Mouse (Mus musculus): Measurements from ENCODE around the gene Vamp2. TPM values are rescaled to one million over a fixed set of nuclear protein-coding genes. Genes with fewer than 3 reads are reported as not detected.

Gene Vamp2
- polyA plus RNA-seq (2015; fragmentation: Nextera tagmentation; extraction: Ambion mirVana): 268 and 282 TPM in 2 replicates

DNA sequence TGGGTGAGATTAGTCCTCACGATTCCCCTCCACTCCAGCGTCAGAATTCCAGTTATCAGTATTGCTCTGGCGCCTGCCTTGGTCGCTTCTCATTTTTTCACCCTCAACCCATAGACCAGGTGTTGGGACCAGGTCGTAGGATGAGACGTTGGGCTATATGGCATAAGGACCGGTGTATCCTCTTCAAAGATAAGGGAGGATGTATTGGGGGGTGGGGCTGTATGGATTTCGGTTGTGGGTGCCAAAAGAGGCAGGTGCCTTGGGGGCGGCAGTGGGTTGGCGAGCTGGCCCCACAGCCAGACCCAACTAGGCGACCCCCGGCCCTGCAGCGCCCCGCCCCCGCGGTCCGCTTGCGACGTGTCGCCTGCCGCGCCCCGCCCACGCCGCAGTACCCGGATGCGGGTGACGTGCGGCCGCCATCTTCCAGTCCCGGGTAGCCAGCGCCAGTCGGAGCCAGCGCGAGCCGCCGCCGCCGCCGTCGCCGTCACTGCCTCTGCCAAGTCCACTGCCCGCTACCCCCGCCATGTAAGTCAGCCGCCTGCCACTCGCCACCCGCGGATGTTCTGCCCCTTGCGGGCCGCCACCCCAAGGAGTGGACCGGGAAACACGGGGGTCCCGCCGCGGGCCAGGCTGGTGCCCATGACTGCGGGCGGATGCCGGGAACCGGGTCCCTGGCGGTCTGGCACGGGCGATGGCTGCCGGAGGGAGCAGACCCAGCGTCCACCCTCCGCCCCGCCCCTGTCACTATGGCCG lies at the start of gene Vamp2:
Vamp2 (plus strand) TSS at position 388 of the 753 bp plus-strand sequence.
- Histone ChIP-seq H3K27ac (replicated peaks) (peak within 1 kb of the TSS; percentile 97), H3K4me3 (peak within 1 kb of the TSS; percentile 98), H3K9ac (peak within 1 kb of the TSS; percentile 100), H3K9me3 (no peaks in the 10 kb centered on the region), H3K27me3 (no peaks in the 10 kb centered on the region), H3K4me1 (replicated peaks) (peaks cover 44% of the 10 kb centered on the region), H3K4me2 (peak within 1 kb of the TSS; percentile 98), H3K36me3 (peaks cover 31% of the 10 kb centered on the region)
- 2% methylated on average over 67 of the region's 67 CpGs for WGBS
- peak; percentile 81 for ATAC-seq (ENCODE audit: low read depth)

DNA sequence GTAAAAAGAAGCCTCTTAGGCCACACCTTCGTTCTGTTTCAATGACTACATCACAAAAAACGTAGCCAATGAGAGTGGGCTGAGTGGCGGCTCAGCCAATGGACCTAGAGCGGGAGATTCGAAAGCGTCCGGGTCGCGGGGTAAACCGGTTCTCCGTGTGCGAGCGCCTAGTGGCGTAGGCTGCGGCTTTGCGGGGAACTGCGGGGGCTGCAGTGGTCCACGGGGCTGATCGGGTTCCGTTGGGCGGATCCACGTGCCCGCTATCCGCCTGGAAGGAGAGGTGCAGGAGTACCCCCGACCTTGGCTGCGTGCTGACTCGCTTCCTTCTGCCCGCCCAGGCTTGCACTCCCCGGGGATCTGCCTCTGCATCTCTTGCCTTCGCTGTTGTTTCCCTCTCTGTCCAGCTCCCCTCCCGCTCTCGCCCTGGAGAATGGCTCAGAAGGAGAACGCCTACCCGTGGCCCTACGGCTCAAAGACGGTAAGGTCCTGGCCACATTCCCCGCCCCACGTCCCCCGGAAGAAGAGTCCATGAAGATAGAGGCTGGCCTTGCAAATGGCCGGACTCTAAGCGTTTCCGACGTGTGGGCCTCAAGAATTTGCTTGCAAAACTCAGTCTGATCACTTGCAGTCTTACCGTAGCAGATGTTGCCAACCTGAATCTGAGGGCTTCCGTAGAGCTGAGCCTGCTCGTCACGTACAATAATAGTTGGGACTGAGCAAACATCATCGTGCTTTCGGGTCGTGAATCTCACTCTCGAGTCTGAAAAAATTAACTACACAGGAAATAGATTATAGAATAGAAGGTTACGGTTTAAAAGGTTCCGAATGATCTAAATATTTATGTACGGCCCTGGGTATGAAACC lies 42.5 kb upstream of the Vamp2 start, which contains the start of gene Aurkb:
Aurkb (plus strand) TSS at position 117 of the 864 bp plus-strand sequence.
- H3K4me1 ChIP-seq (replicated peaks): peaks cover 18% of the 10 kb centered on the region
- 1% methylated on average over 54 of the region's 54 CpGs for WGBS
- no peaks in the 10 kb centered on the region; the same call in 1 of the 2 replicates for H3K36me3 ChIP-seq
- peak; percentile 55 for ATAC-seq (ENCODE audit: low read depth)
- H3K9me3 ChIP-seq: no peaks in the 10 kb centered on the region
- H3K27me3 ChIP-seq: no peaks in the 10 kb centered on the region
- peak within 1 kb of the TSS; percentile 90 for H3K4me2 ChIP-seq
- peak within 1 kb of the TSS; percentile 39; the same call in 1 of the 2 replicates for H3K27ac ChIP-seq (replicated peaks)
- H3K4me3 ChIP-seq: peak within 1 kb of the TSS; percentile 63
- peak within 1 kb of the TSS; percentile 67 for H3K9ac ChIP-seq

DNA sequence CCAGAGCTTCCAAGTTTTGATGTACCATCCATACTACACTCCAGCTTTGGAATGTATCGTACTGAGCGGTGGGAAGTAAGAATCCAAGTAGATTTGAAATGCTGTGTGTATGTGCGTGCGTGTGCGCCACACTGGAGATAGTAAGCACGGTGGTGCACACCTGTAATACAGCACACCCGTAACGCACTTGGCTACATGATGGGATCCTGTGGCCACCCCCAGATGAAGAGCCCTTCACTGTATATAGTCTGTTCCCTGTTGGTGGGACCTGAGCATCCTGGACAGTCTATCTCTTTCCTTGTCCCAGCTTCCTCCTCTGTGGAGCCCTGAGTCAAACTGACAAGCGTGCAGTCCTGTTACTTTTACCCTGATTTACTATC lies 41.9 kb upstream of the Vamp2 start:
- Histone ChIP-seq H3K4me2 (peak overlapping the region; percentile 90), H3K27me3 (no peaks in the 10 kb centered on the region), H3K36me3 (no peaks in the 10 kb centered on the region; the same call in 1 of the 2 replicates), H3K27ac (replicated peaks) (no peak overlapping the region), H3K9ac (peak overlapping the region; percentile 67), H3K4me1 (replicated peaks) (peaks cover 18% of the 10 kb centered on the region), H3K9me3 (no peaks in the 10 kb centered on the region), H3K4me3 (peak overlapping the region; percentile 63)
- ATAC-seq (ENCODE audit: low read depth): no peak
- 17% methylated on average over 9 of the region's 9 CpGs for WGBS

DNA sequence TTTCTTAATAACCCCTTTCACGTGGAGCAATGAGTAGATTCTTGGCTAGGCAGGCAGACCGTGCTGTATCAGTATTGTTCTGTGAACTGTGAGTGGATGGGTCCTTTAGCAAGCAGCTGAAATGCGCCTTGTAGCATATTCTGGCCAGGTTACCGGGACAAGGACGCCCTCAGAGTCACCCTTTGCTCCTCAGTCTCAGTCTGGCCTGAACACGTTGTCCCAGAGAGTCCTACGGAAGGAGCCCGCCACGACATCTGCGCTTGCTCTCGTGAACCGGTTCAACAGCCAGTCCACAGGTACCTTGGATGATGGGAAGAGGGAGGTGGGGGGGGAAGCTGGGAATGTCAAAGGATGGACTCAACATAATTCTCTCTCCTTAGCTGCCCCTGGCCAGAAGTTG lies 40.7 kb upstream of the Vamp2 start:
- Histone ChIP-seq H3K27ac (replicated peaks) (no peak overlapping the region), H3K9ac (no peak overlapping the region), H3K36me3 (no peaks in the 10 kb centered on the region; the same call in 1 of the 2 replicates), H3K4me3 (no peak overlapping the region), H3K9me3 (no peaks in the 10 kb centered on the region), H3K27me3 (no peaks in the 10 kb centered on the region), H3K4me2 (peak overlapping the region; percentile 90; the same call in 1 of the 2 replicates), H3K4me1 (replicated peaks) (peaks cover 18% of the 10 kb centered on the region)
- 93% methylated on average over 12 of the region's 12 CpGs for WGBS
- no peak for ATAC-seq (ENCODE audit: low read depth)

DNA sequence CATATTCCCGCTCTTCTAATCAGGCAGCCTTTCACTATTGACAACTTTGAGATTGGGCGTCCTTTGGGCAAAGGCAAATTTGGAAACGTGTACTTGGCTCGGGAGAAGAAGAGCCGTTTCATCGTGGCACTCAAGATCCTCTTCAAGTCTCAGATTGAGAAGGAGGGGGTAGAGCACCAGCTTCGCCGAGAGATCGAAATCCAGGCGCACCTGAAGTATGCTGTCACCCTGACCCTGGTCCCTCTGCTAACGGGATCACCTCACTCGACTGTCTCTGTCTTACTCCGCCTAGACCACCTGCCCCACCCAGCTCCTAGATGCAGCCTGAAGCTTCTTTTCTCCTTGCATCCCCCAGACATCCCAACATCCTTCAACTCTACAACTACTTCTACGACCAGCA lies 40.1 kb upstream of the Vamp2 start:
- H3K9ac ChIP-seq: no peak overlapping the region
- WGBS: 94% methylated on average over 14 of the region's 14 CpGs
- H3K27me3 ChIP-seq: no peaks in the 10 kb centered on the region
- H3K36me3 ChIP-seq: no peaks in the 10 kb centered on the region; the same call in 1 of the 2 replicates
- H3K4me2 ChIP-seq: no peak overlapping the region
- no peaks in the 10 kb centered on the region for H3K9me3 ChIP-seq
- peaks cover 18% of the 10 kb centered on the region for H3K4me1 ChIP-seq (replicated peaks)
- no peak for ATAC-seq (ENCODE audit: low read depth)
- H3K4me3 ChIP-seq: no peak overlapping the region
- no peak overlapping the region for H3K27ac ChIP-seq (replicated peaks)

DNA sequence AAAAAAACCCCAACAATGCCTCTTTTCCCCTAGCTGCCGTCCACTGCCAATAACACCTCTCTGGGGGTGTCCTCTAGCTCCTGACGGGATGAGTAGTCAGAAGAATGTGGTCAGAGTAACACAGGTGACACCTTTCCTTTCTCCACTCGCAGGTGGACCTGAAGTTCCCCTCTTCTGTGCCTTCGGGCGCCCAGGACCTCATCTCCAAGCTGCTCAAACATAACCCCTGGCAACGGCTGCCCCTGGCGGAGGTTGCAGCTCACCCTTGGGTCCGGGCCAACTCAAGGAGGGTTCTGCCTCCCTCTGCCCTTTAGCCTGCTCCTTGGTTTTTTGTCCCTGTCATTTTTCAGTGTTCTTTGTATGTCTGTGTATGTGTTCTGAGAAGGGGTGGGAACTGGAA lies 37.5 kb upstream of the Vamp2 start:
- H3K4me3 ChIP-seq: no peak overlapping the region
- 84% methylated on average over 8 of the region's 8 CpGs for WGBS
- no peak overlapping the region for H3K27ac ChIP-seq (replicated peaks)
- H3K27me3 ChIP-seq: no peaks in the 10 kb centered on the region
- peaks cover 16% of the 10 kb centered on the region for H3K4me1 ChIP-seq (replicated peaks)
- H3K36me3 ChIP-seq: no peaks in the 10 kb centered on the region; the same call in 1 of the 2 replicates
- no peak overlapping the region for H3K4me2 ChIP-seq
- H3K9ac ChIP-seq: no peak overlapping the region
- no peak for ATAC-seq (ENCODE audit: low read depth)
- H3K9me3 ChIP-seq: no peaks in the 10 kb centered on the region

DNA sequence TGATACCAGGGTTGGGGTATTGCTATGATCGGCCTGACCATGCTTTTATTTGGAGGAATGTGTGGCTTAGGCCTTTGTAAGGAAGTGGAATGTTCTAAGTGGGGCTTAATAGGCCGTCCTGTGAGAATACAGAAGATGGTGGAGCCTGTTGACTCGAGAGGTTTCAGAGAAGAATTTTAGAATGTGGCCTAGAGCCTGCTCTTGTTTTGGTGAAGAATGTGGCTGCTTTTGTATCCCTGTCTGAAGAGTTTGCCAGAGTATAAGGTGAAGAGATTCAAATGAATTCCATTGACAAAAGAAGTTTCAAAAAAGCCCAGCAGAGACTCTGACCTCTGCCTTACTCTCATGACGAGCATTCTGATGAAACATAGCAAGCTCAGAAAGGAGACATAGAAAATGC lies 36.5 kb upstream of the Vamp2 start:
- Histone ChIP-seq H3K4me1 (replicated peaks) (peaks cover 6% of the 10 kb centered on the region), H3K36me3 (no peaks in the 10 kb centered on the region; the same call in 1 of the 2 replicates), H3K27me3 (no peaks in the 10 kb centered on the region), H3K4me3 (no peak overlapping the region), H3K4me2 (no peak overlapping the region), H3K27ac (replicated peaks) (no peak overlapping the region), H3K9ac (no peak overlapping the region), H3K9me3 (no peaks in the 10 kb centered on the region)
- ATAC-seq (ENCODE audit: low read depth): no peak
- 74% methylated on average over 4 of the region's 4 CpGs for WGBS

DNA sequence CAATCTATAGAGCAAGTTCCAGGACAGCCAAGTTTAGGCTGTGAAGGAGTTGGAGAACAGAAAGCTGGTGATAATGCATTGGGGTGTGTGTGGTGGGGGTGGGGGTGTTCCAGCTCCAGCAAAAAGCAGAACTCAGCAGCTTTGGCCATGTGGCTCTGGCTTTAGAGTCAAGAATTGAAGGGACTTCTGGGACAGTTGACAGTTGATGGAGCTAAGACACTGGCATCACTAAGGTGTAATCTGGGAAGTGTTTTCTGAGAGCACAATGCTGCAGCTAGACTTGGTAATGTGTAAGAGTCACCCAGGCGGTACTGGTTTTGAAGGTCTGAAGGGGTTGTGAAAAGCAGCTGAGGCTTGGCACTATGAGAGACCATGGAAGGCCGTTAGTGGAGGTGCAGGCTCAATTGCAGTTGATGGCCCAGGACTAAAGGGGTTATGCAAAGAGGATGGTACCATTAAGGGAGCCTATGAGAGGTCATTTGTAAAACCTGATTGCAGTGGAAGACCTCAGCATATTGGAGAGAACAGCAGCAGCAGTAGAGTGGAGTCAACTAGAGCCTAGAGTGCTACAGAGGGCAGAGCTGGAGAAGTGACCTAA lies 35.4 kb upstream of the Vamp2 start:
- H3K36me3 ChIP-seq: no peaks in the 10 kb centered on the region; the same call in 1 of the 2 replicates
- WGBS: 58% methylated on average over 2 of the region's 2 CpGs
- H3K4me3 ChIP-seq: no peak overlapping the region
- no peaks in the 10 kb centered on the region for H3K27me3 ChIP-seq
- no peaks in the 10 kb centered on the region for H3K9me3 ChIP-seq
- H3K9ac ChIP-seq: no peak overlapping the region
- no peak overlapping the region for H3K4me2 ChIP-seq
- ATAC-seq (ENCODE audit: low read depth): no peak
- peaks cover 4% of the 10 kb centered on the region for H3K4me1 ChIP-seq (replicated peaks)
- H3K27ac ChIP-seq (replicated peaks): no peak overlapping the region

DNA sequence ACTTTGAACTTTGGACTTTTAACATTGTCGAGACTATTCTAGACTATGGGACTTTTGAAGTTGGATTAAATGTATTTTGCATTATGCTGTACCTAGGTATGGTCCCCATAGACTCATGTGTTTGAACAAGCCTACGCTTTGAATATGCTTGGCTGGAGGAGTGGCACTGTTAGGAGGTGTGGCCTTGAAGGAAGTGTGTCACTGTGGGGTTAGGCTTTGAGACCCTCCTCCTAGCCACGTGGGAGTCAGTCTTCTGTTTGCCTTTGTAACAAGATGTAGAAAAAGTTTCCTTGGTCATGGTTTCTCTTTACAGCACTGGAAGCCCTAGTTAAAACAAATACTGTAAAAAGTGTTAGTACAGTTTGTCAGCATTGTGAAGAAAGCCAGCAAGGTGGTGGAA lies 34.4 kb upstream of the Vamp2 start:
- H3K9me3 ChIP-seq: no peaks in the 10 kb centered on the region
- H3K27me3 ChIP-seq: no peaks in the 10 kb centered on the region
- 79% methylated on average over 3 of the region's 3 CpGs for WGBS
- no peak overlapping the region for H3K27ac ChIP-seq (replicated peaks)
- H3K4me2 ChIP-seq: no peak overlapping the region
- H3K4me3 ChIP-seq: no peak overlapping the region
- H3K9ac ChIP-seq: no peak overlapping the region
- no peaks in the 10 kb centered on the region; the same call in 1 of the 2 replicates for H3K36me3 ChIP-seq
- ATAC-seq (ENCODE audit: low read depth): no peak
- H3K4me1 ChIP-seq (replicated peaks): peaks cover 13% of the 10 kb centered on the region

DNA sequence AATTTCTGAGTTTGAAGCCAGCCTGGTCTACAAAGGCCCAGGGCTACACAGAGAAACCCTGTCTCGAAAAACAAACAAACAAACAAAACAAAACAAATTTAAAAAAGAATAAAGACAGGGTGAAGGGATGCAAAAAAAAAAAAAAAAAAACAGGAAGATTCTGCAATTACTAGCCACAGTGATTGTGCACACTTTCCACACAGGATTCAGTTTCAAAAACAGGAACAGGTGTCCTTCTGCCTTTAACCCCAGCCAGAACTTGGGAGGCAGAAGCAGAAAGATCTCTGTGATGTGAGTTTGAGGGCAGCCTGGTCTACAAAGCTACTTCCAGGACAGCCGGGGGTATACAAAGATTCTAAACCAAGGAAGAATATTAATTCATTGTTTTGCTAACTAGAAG lies 30.0 kb upstream of the Vamp2 start:
- peak overlapping the region; percentile 91 for H3K27ac ChIP-seq (replicated peaks)
- H3K4me1 ChIP-seq (replicated peaks): peaks cover 31% of the 10 kb centered on the region
- no peaks in the 10 kb centered on the region for H3K27me3 ChIP-seq
- no peaks in the 10 kb centered on the region for H3K9me3 ChIP-seq
- H3K9ac ChIP-seq: peak overlapping the region; percentile 80
- H3K36me3 ChIP-seq: no peaks in the 10 kb centered on the region
- no peak for ATAC-seq (ENCODE audit: low read depth)
- peak overlapping the region; percentile 81 for H3K4me3 ChIP-seq
- WGBS: 73% methylated on average over 2 of the region's 2 CpGs
- H3K4me2 ChIP-seq: peak overlapping the region; percentile 76

DNA sequence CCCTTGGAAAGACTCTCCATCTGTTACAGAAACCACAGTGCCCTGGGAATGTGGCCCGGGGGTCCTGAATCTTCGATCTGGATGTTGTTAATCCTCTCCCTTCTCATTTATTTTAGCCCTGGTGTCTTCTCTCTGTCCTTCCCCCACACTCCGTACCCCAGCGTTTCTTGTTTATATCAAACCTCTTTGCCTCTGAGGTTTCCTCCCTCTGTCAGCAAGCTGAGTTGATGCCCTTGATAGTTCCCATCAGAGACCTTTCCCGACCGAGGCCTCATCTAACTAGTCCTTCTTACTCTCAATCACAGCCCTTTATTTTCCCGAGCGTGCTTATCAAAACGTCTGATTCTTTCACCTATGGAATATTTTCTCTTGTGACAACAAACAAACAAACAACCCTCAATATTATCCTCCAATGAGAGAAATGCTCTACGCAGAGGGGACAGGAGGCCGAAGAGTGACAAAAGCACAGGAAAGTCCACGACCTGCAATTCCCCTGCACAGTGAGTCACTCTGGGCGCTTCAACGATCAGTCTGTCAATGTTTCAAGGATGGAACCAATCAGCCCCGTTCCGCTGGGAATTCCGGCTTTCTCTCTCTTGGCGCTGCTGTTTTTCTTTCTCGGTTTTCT lies 29.4 kb upstream of the Vamp2 start:
- Histone ChIP-seq H3K36me3 (no peaks in the 10 kb centered on the region), H3K4me2 (peak overlapping the region; percentile 76), H3K27ac (replicated peaks) (peak overlapping the region; percentile 91), H3K27me3 (no peaks in the 10 kb centered on the region), H3K9ac (peak overlapping the region; percentile 80), H3K4me3 (peak overlapping the region; percentile 81), H3K4me1 (replicated peaks) (peaks cover 35% of the 10 kb centered on the region), H3K9me3 (no peaks in the 10 kb centered on the region)
- WGBS: 2% methylated on average over 19 of the region's 19 CpGs
- peak; percentile 19; the same call in 1 of the 2 replicates for ATAC-seq (ENCODE audit: low read depth)

Data from neural tube, embryonic 13.5 days (tissue).